Mouse (Mus musculus) ES-Bruce4 (cell line): ENCODE data around the gene Cenpv. TPM values are rescaled to one million over a fixed set of nuclear protein-coding genes. Genes with fewer than 3 reads are reported as not detected.
A peak's percentile ranks its signal among the peaks of the same experiment; 100 is the strongest.

Experiments
- H3K27ac ChIP-seq: 2 replicates; pipeline ENCODE4 v1.5.1; 2012; ENCODE audit warnings: low read length, inconsistent platforms; ENCODE audit not compliant: insufficient read depth
- H3K27me3 ChIP-seq: 2 replicates; pipeline ENCODE4 v1.6.1; 2012; ENCODE audit warnings: mild to moderate bottlenecking, low read length, inconsistent platforms; ENCODE audit not compliant: control insufficient read depth, poor library complexity, insufficient read depth, severe bottlenecking
- H3K36me3 ChIP-seq: 2 replicates; pipeline ENCODE4 v1.6.1; 2012; ENCODE audit warnings: inconsistent platforms, mild to moderate bottlenecking, low read length, moderate library complexity; ENCODE audit not compliant: control insufficient read depth, poor library complexity, insufficient read depth, severe bottlenecking
- H3K4me1 ChIP-seq: one replicate; pipeline ENCODE4 v1.8.1; 2011; ENCODE audit warnings: low read length; ENCODE audit not compliant: control insufficient read depth, insufficient read depth
- H3K4me3 ChIP-seq: 2 replicates; pipeline ENCODE4 v1.5.1; 2011; ENCODE audit warnings: low read depth, mild to moderate bottlenecking, low read length
- H3K9ac ChIP-seq: 2 replicates; pipeline ENCODE4 v1.6.1; 2012; ENCODE audit warnings: low read depth, mild to moderate bottlenecking, inconsistent platforms; ENCODE audit not compliant: poor library complexity, severe bottlenecking
- H3K9me3 ChIP-seq: replicated peaks from 2 replicates; pipeline ENCODE4 v1.6.1; 2012; ENCODE audit warnings: mild to moderate bottlenecking, low read length, inconsistent platforms; ENCODE audit not compliant: control insufficient read depth, poor library complexity, insufficient read depth, severe bottlenecking
- CTCF ChIP-seq: IDR thresholded peaks from one replicate; pipeline ENCODE4 v1.8.1; 2011; ENCODE audit warnings: low read depth, low read length
- EP300 ChIP-seq: IDR thresholded peaks from 2 replicates; pipeline ENCODE4 v1.6.1; 2011; ENCODE audit warnings: low read depth, low read length; ENCODE audit not compliant: insufficient read depth
- POLR2A ChIP-seq: IDR thresholded peaks from one replicate; pipeline ENCODE4 v1.8.1; 2011; ENCODE audit warnings: low read length; ENCODE audit not compliant: insufficient read depth
- polyA plus RNA-seq: library from polyadenylated mRNA; stranded (reverse); fragments of >200 nt; gene quantifications from 2 replicates; pipeline ENCODE4 v1.2.4, GENCODE M21; 2011; ENCODE audit warnings: low read depth; ENCODE audit not compliant: missing spikeins, insufficient read depth, insufficient read length

Cenpv gene
- polyA plus RNA-seq, 1 experiment = 66.9 TPM

- no peak overlapping the region for H3K9ac ChIP-seq
- peaks cover 3% of the 10 kb centered on the region for H3K4me1 ChIP-seq
- TF ChIP-seq EP300 (no peak), POLR2A (no peak)
- no peaks in the 10 kb centered on the region for H3K36me3 ChIP-seq
- no peaks in the 10 kb centered on the region for H3K27me3 ChIP-seq
- no peak overlapping the region for H3K4me3 ChIP-seq
- no peaks in the 10 kb centered on the region for H3K9me3 ChIP-seq
- H3K27ac ChIP-seq = no peak overlapping the region
Observed at GRCm38 (mm10) chr11:62563590-62563989, 24.5 kb upstream of the Cenpv start.

GRCm38 (mm10) chr11:62560463-62561016 lies 21.5 kb upstream of the Cenpv start:
- no peak overlapping the region for H3K27ac ChIP-seq
- H3K36me3 ChIP-seq = no peaks in the 10 kb centered on the region
- no peaks in the 10 kb centered on the region for H3K9me3 ChIP-seq
- H3K27me3 ChIP-seq = no peaks in the 10 kb centered on the region
- no peaks in the 10 kb centered on the region for H3K4me1 ChIP-seq
- H3K9ac ChIP-seq = peak overlapping the region; percentile 2; the same call in 1 of the 2 replicates
- peak overlapping the region; percentile 45 for H3K4me3 ChIP-seq
- TF ChIP-seq EP300 (no peak), CTCF (no peak), POLR2A (no peak)

- no peak for TF ChIP-seq POLR2A
- no peak for TF ChIP-seq EP300
- no peak for TF ChIP-seq CTCF
- H3K27ac ChIP-seq = no peak overlapping the region
- no peaks in the 10 kb centered on the region for H3K27me3 ChIP-seq
- no peaks in the 10 kb centered on the region for H3K4me1 ChIP-seq
- no peak overlapping the region for H3K4me3 ChIP-seq
- H3K36me3 ChIP-seq = peaks cover 6% of the 10 kb centered on the region
- no peaks in the 10 kb centered on the region for H3K9me3 ChIP-seq
- H3K9ac ChIP-seq = no peak overlapping the region
Observed at GRCm38 (mm10) chr11:62558961-62559646, 20.0 kb upstream of the Cenpv start.

- Histone ChIP-seq H3K9ac (no peak overlapping the region), H3K4me3 (no peak overlapping the region), H3K27me3 (no peaks in the 10 kb centered on the region), H3K9me3 (no peaks in the 10 kb centered on the region), H3K36me3 (peaks cover 16% of the 10 kb centered on the region), H3K4me1 (no peaks in the 10 kb centered on the region), H3K27ac (no peak overlapping the region)
- no peak for TF ChIP-seq POLR2A
- TF ChIP-seq EP300 = no peak
- TF ChIP-seq CTCF = no peak
Observed at GRCm38 (mm10) chr11:62558152-62558551, 19.1 kb upstream of the Cenpv start.

GRCm38 (mm10) chr11:62557205-62557604 lies 18.1 kb upstream of the Cenpv start:
- H3K9me3 ChIP-seq = no peaks in the 10 kb centered on the region
- H3K4me1 ChIP-seq = no peaks in the 10 kb centered on the region
- TF ChIP-seq POLR2A (no peak), EP300 (no peak)
- H3K9ac ChIP-seq = no peak overlapping the region
- peaks cover 18% of the 10 kb centered on the region for H3K36me3 ChIP-seq
- H3K27me3 ChIP-seq = no peaks in the 10 kb centered on the region
- H3K4me3 ChIP-seq = no peak overlapping the region
- no peak overlapping the region for H3K27ac ChIP-seq

- Histone ChIP-seq H3K9me3 (no peaks in the 10 kb centered on the region), H3K27ac (no peak overlapping the region), H3K9ac (no peak overlapping the region), H3K4me1 (no peaks in the 10 kb centered on the region), H3K4me3 (no peak overlapping the region), H3K27me3 (no peaks in the 10 kb centered on the region), H3K36me3 (peaks cover 18% of the 10 kb centered on the region)
- TF ChIP-seq CTCF = no peak
- TF ChIP-seq POLR2A = no peak
- TF ChIP-seq EP300 = no peak
Observed at GRCm38 (mm10) chr11:62555896-62556412, 16.9 kb upstream of the Cenpv start.
